Mouse (Mus musculus) embryonic fibroblast, embryonic 13.5 days (primary cell): ENCODE data around the gene Tyw3.

Experiments
- CTCF ChIP-seq: IDR thresholded peaks from 2 replicates; pipeline ENCODE4 v1.5.1; 2011; ENCODE audit warnings: mild to moderate bottlenecking, control low read depth, low read length, moderate library complexity, borderline replicate concordance; ENCODE audit not compliant: insufficient read depth
- POLR2A ChIP-seq: IDR thresholded peaks from 2 replicates; pipeline ENCODE4 v1.6.1; 2011; ENCODE audit warnings: low read depth, mild to moderate bottlenecking, control low read depth, low read length, moderate library complexity

GRCm38 (mm10) chr3:154607896-154608295 lies 11.0 kb upstream of the Tyw3 start:
- no peak for TF ChIP-seq CTCF
- no peak for TF ChIP-seq POLR2A
